Mouse (Mus musculus) MEL (cell line): ENCODE data around the gene Ybx2. TPM values are rescaled to one million over a fixed set of nuclear protein-coding genes. Genes with fewer than 3 reads are reported as not detected.

ENCODE experiments used
- DNase-seq: peaks from one replicate; pipeline ENCODE4 v3.0.0; 2011; ENCODE audit warnings: low read depth, low spot score
- H3K27ac ChIP-seq: 2 replicates; pipeline ENCODE4 v1.5.1; 2012; ENCODE audit warnings: low read depth, mild to moderate bottlenecking, control low read depth, low read length, moderate library complexity; ENCODE audit not compliant: control insufficient read depth
- H3K27me3 ChIP-seq, 2 experiments: fragments of 150-350 bp in 1 of 2; sonication (generic) in 1 of 2; 2 replicates each; pipeline ENCODE4 v1.6.1; 2012; ENCODE audit warnings: low read length in 2 of 2, mild to moderate bottlenecking in 2 of 2, improper control_type of control experiment in 1 of 2, moderate library complexity in 1 of 2; ENCODE audit not compliant: insufficient read depth in 2 of 2, control insufficient read depth in 1 of 2
- H3K36me3 ChIP-seq, 2 experiments: 2 replicates each; pipeline ENCODE4 v1.6.1; 2012 to 2014; ENCODE audit warnings: low read length in 2 of 2, improper control_type of control experiment in 1 of 2, inconsistent platforms in 1 of 2, mild to moderate bottlenecking in 1 of 2; ENCODE audit not compliant: insufficient read depth in 2 of 2, control insufficient read depth in 1 of 2
- H3K4me1 ChIP-seq, 2 experiments: fragments of 150-350 bp in 1 of 2; sonication (generic) in 1 of 2; 2 replicates each; pipeline ENCODE4 v1.6.1; 2012; ENCODE audit warnings: low read length in 2 of 2, improper control_type of control experiment in 1 of 2, mild to moderate bottlenecking in 1 of 2; ENCODE audit not compliant: insufficient read depth in 2 of 2, control insufficient read depth in 1 of 2
- H3K4me3 ChIP-seq, 2 experiments: fragments of 150-350 bp in 1 of 2; sonication (generic) in 1 of 2; 2 replicates each; pipeline ENCODE4 v1.5.1; 2012; ENCODE audit warnings: low read depth in 2 of 2, low read length in 2 of 2, mild to moderate bottlenecking in 2 of 2, moderate library complexity in 2 of 2, control low read depth in 1 of 2, improper control_type of control experiment in 1 of 2; ENCODE audit not compliant: control insufficient read depth in 1 of 2, insufficient read depth in 1 of 2
- H3K79me2 ChIP-seq: 2 replicates; pipeline ENCODE4 v1.6.1; 2012; ENCODE audit warnings: mild to moderate bottlenecking, low read length, moderate library complexity; ENCODE audit not compliant: control insufficient read depth, poor library complexity, insufficient read depth
- H3K9ac ChIP-seq: 2 replicates; pipeline ENCODE4 v1.6.1; 2012; ENCODE audit warnings: low read depth, mild to moderate bottlenecking, control low read depth, low read length, moderate library complexity; ENCODE audit not compliant: control insufficient read depth, poor library complexity, severe bottlenecking
- H3K9me3 ChIP-seq: fragments of 150-350 bp; sonication (generic); replicated peaks from 2 replicates; pipeline ENCODE4 v1.6.1; 2012; ENCODE audit warnings: mild to moderate bottlenecking, low read length, improper control_type of control experiment, moderate library complexity; ENCODE audit not compliant: insufficient read depth
- CHD1 ChIP-seq: IDR thresholded peaks from 2 replicates; pipeline ENCODE4 v1.6.1; 2012; ENCODE audit warnings: low read depth, mild to moderate bottlenecking, inconsistent platforms, low read length, improper control_type of control experiment
- CHD2 ChIP-seq: IDR thresholded peaks from 2 replicates; pipeline ENCODE4 v1.6.1; 2011; ENCODE audit warnings: low read length, improper control_type of control experiment
- E2F4 ChIP-seq: IDR thresholded peaks from 2 replicates; pipeline ENCODE4 v1.6.1; 2011; ENCODE audit warnings: low read depth, low read length, improper control_type of control experiment, borderline replicate concordance
- ELF1 ChIP-seq: IDR thresholded peaks from 2 replicates; pipeline ENCODE4 v1.6.1; 2014; ENCODE audit warnings: low read depth, mild to moderate bottlenecking, inconsistent platforms, low read length, improper control_type of control experiment, moderate library complexity
- EP300 ChIP-seq, 2 experiments: IDR thresholded peaks; 2 replicates each; pipeline ENCODE4 v1.6.1; 2011; ENCODE audit warnings: improper control_type of control experiment in 2 of 2, low read length in 2 of 2, low read depth in 1 of 2, mild to moderate bottlenecking in 1 of 2
- GATA1 ChIP-seq: IDR thresholded peaks from 2 replicates; pipeline ENCODE4 v1.6.1; 2011; ENCODE audit warnings: low read depth, low read length, improper control_type of control experiment
- HCFC1 ChIP-seq: IDR thresholded peaks from 2 replicates; pipeline ENCODE4 v1.6.1; 2012; ENCODE audit warnings: low read depth, mild to moderate bottlenecking, inconsistent platforms, low read length, improper control_type of control experiment, moderate library complexity
- MAFK ChIP-seq: IDR thresholded peaks from 2 replicates; pipeline ENCODE4 v1.6.1; 2011; ENCODE audit warnings: low read depth, mild to moderate bottlenecking, low read length, improper control_type of control experiment, borderline replicate concordance
- MEF2A ChIP-seq: IDR thresholded peaks from 2 replicates; pipeline ENCODE4 v1.6.1; 2014; ENCODE audit warnings: low read depth, mild to moderate bottlenecking, inconsistent platforms, low read length, improper control_type of control experiment; ENCODE audit not compliant: poor library complexity, insufficient replicate concordance, severe bottlenecking; ENCODE audit errors: extremely low read depth
- MYC ChIP-seq: IDR thresholded peaks from 2 replicates; pipeline ENCODE4 v1.6.1; 2011; ENCODE audit warnings: low read depth, mild to moderate bottlenecking, low read length, improper control_type of control experiment, moderate library complexity
- NELFE ChIP-seq: IDR thresholded peaks from 2 replicates; pipeline ENCODE4 v1.6.1; 2011; ENCODE audit warnings: low read depth, low read length, improper control_type of control experiment
- NRF1 ChIP-seq: IDR thresholded peaks from 2 replicates; pipeline ENCODE4 v1.6.1; 2014; ENCODE audit warnings: low read depth, mild to moderate bottlenecking, inconsistent platforms, low read length, improper control_type of control experiment, moderate library complexity; ENCODE audit not compliant: poor library complexity, insufficient read depth, severe bottlenecking
- POLR2A ChIP-seq, 2 experiments: IDR thresholded peaks; 2 replicates each; pipeline ENCODE4 v1.6.1; 2011 to 2012; ENCODE audit warnings: low read length in 2 of 2, mild to moderate bottlenecking in 2 of 2, control low read depth in 1 of 2, improper control_type of control experiment in 1 of 2, low read depth in 1 of 2, moderate library complexity in 1 of 2; ENCODE audit not compliant: control insufficient read depth in 1 of 2, insufficient read depth in 1 of 2, poor library complexity in 1 of 2
- POLR2AphosphoS2 ChIP-seq: IDR thresholded peaks from 2 replicates; pipeline ENCODE4 v1.6.1; 2011; ENCODE audit warnings: low read length, improper control_type of control experiment
- RAD21 ChIP-seq: IDR thresholded peaks from 2 replicates; pipeline ENCODE4 v1.6.1; 2011; ENCODE audit warnings: mild to moderate bottlenecking, low read depth, low read length, improper control_type of control experiment
- TAL1 ChIP-seq: IDR thresholded peaks from 2 replicates; pipeline ENCODE4 v1.6.1; 2012; ENCODE audit warnings: mild to moderate bottlenecking, inconsistent platforms, low read length, moderate library complexity, mixed read lengths
- UBTF ChIP-seq: IDR thresholded peaks from 2 replicates; pipeline ENCODE4 v1.6.1; 2012; ENCODE audit warnings: low read depth, mild to moderate bottlenecking, inconsistent platforms, low read length, improper control_type of control experiment, moderate library complexity, borderline replicate concordance; ENCODE audit not compliant: insufficient read depth
- USF2 ChIP-seq, 2 experiments: IDR thresholded peaks; 2 replicates each; pipeline ENCODE4 v1.6.1; 2011 to 2012; ENCODE audit warnings: improper control_type of control experiment in 2 of 2, low read length in 2 of 2, borderline replicate concordance in 1 of 2, inconsistent platforms in 1 of 2, low read depth in 1 of 2, mild to moderate bottlenecking in 1 of 2; ENCODE audit not compliant: insufficient read depth in 1 of 2
- ZC3H11A ChIP-seq: IDR thresholded peaks from 2 replicates; pipeline ENCODE4 v1.6.1; 2012; ENCODE audit warnings: low read depth, mild to moderate bottlenecking, inconsistent platforms, low read length, improper control_type of control experiment
- ZKSCAN1 ChIP-seq: IDR thresholded peaks from 2 replicates; pipeline ENCODE4 v1.6.1; 2012; ENCODE audit warnings: low read depth, mild to moderate bottlenecking, inconsistent platforms, low read length, improper control_type of control experiment, moderate library complexity
- ZMIZ1 ChIP-seq: IDR thresholded peaks from 2 replicates; pipeline ENCODE4 v1.6.1; 2012; ENCODE audit warnings: low read depth, mild to moderate bottlenecking, inconsistent platforms, low read length, improper control_type of control experiment, moderate library complexity
- ZNF384 ChIP-seq: IDR thresholded peaks from 2 replicates; pipeline ENCODE4 v1.6.1; 2012; ENCODE audit warnings: low read depth, mild to moderate bottlenecking, inconsistent platforms, low read length, improper control_type of control experiment
- polyA plus RNA-seq, 2 experiments: library from polyadenylated mRNA; stranded (reverse) in 1 of 2; unstranded in 1 of 2; fragments of >175 nt in 1 of 2; fragments of >200 nt in 1 of 2; gene quantifications; 2 replicates each; pipeline versions ENCODE4 v1.2.1 to v1.2.4; 2012; ENCODE audit warnings: low replicate concordance in 2 of 2, low read depth in 1 of 2; ENCODE audit not compliant: insufficient read length in 2 of 2, insufficient read depth in 1 of 2, missing spikeins in 1 of 2
- total RNA-seq: library from RNA; depleted of rRNA; stranded (reverse); fragments of 300-350 nt; gene quantifications from 2 replicates; pipeline ENCODE4 v1.2.3, GENCODE M21; 2012

Ybx2 gene
- total and polyA plus RNA-seq, 3 experiments: 0.50 to 0.92 TPM; not detected in 1

DNA sequence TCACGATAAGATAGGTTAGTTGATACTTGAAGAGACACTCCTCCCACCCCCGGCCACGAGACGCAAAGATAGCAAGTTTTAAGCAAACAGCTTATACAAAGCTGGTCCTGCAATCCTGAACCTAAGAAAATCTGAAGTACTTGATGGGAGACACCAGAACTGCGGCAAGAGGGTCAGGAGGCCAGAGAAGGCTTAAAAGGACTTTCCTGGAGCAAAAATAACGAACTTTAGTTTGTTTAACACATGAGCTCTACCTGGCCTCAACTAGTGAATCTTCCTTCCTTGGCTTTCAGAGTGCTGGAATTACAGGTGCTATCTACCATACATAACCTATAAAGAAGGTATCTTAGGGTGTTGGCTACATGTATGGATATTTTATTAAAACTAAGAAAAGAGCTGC lies 915 bp upstream of the Ybx2 start:
- DNase-seq: peak; percentile 78
- Histone ChIP-seq H3K4me1 (peaks cover 5 to 30% of the 10 kb centered on the region in 2 experiments; a peak in 2 of 4 replicates), H3K36me3 (peaks cover 0 to 28% of the 10 kb centered on the region in 2 experiments; a peak in 2 of 4 replicates), H3K27me3 (peaks cover 0 to 2% of the 10 kb centered on the region in 2 experiments; a peak in 1 of 4 replicates), H3K9ac (peak overlapping the region; percentile 60), H3K4me3 (peak overlapping the region; percentile 57 to 60), H3K79me2 (no peaks in the 10 kb centered on the region), H3K27ac (peak overlapping the region; percentile 42), H3K9me3 (no peaks in the 10 kb centered on the region)
- TF ChIP-seq ZNF384: no peak
- TF ChIP-seq GATA1: 0 out of 2 replicates have a peak, but pooled peaks have one; percentile 1

DNA sequence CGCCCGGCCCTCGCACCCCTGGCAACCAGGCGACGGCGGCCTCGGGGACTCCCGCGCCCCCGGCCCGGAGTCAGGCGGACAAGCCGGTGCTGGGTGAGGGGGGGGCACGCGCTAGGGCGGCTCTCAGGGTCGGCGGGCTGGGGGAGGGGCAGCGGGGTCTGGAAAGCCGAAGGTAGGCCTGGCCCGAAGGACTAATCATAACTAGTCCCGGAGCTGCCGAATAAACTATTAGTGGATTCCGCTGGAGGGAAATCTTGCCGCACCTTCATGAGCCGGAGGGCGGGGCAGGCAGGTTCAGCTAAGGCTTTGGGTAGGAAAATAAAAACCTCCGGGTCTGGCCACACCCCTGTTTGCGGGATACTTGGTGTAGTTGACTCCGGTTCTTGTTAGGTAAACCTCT lies 560 bp downstream of the Ybx2 start:
- Histone ChIP-seq H3K36me3 (peaks cover 0 to 18% of the 10 kb centered on the region in 2 experiments; a peak in 2 of 4 replicates), H3K79me2 (no peaks in the 10 kb centered on the region), H3K4me1 (peaks cover 5 to 19% of the 10 kb centered on the region in 2 experiments; a peak in 2 of 4 replicates), H3K4me3 (no peak overlapping the region), H3K9me3 (no peaks in the 10 kb centered on the region), H3K27me3 (peaks cover 0 to 2% of the 10 kb centered on the region in 2 experiments; a peak in 2 of 4 replicates), H3K27ac (no peak overlapping the region), H3K9ac (no peak overlapping the region)
- no peak for DNase-seq
- TF ChIP-seq RAD21: no peak
- TF ChIP-seq MYC: no peak
- TF ChIP-seq POLR2AphosphoS2: no peak
- TF ChIP-seq, all 39 proteins: peak for 0

DNA sequence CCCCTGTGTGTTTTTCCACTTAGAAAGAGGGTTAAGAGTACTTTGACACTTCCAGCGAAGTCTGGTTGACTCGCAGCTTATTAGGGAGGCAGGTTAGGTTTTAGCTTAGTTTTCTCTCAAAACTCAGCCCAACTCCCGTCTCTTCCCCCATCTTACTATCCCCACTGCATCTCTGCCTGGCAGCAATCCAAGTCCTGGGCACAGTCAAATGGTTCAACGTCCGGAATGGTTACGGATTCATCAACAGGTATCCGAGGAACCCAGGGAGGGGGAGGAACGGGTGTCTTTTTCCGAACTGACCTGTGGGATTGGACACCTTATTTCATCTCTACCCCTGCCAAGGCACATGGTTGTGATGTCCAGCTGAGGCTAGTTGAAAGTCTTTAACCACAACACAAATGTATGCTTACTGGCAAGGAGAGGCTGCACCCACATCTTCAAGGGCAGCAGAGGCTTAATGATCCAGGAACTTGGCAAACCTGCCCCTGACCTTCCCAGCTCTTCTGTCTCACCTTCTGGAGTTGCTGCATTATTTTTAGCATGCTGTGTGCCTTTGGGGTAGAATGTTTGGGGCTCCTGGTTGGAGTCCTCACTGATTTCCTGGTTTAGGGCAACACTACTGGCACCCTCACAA lies 1.2 kb downstream of the Ybx2 start:
- Histone ChIP-seq H3K9me3 (no peaks in the 10 kb centered on the region), H3K4me3 (no peak overlapping the region), H3K27ac (no peak overlapping the region), H3K9ac (no peak overlapping the region), H3K4me1 (peaks cover 3 to 12% of the 10 kb centered on the region in 2 experiments; a peak in 2 of 4 replicates), H3K36me3 (peaks cover 0 to 12% of the 10 kb centered on the region in 2 experiments; a peak in 2 of 4 replicates), H3K27me3 (peaks cover 0 to 2% of the 10 kb centered on the region in 2 experiments; a peak in 3 of 4 replicates), H3K79me2 (no peaks in the 10 kb centered on the region)
- no peak for DNase-seq
- no peak for TF ChIP-seq UBTF
- TF ChIP-seq MEF2A: no peak
- TF ChIP-seq EP300 (IDR thresholded peaks at IDR 0.05; ENCODE audit: low read depth in 1 of 2, low read length in 2 of 2): no peak
- no peak for TF ChIP-seq MYC
- TF ChIP-seq TAL1: no peak
- TF ChIP-seq USF2 (IDR thresholded peaks at IDR 0.05; ENCODE audit: borderline replicate concordance in 1 of 2, insufficient read depth in 1 of 2, low read depth in 1 of 2, low read length in 2 of 2): no peak
- TF ChIP-seq NELFE: no peak
- TF ChIP-seq ELF1: no peak
- TF ChIP-seq ZKSCAN1: no peak
- TF ChIP-seq MAFK: no peak
- TF ChIP-seq E2F4: no peak
- TF ChIP-seq ZMIZ1: no peak
- no peak for TF ChIP-seq NRF1
- TF ChIP-seq ZC3H11A: no peak
- TF ChIP-seq HCFC1: no peak
- TF ChIP-seq POLR2A (IDR thresholded peaks at IDR 0.05; ENCODE audit: control insufficient read depth in 1 of 2, insufficient read depth in 1 of 2, low read depth in 1 of 2, low read length in 2 of 2, poor library complexity in 1 of 2): no peak
- no peak for TF ChIP-seq ZNF384
- TF ChIP-seq CHD2: no peak
- no peak for TF ChIP-seq CHD1
